Mouse (Mus musculus) right cerebral cortex, postnatal 10 days (tissue): ENCODE results near the gene Pmf1.

Source experiments
- DNase-seq, 2 experiments: peaks; one replicate each; pipeline ENCODE4 v3.0.0; 2021; ENCODE audit warnings: low spot score in 2 of 2

The Pmf1 gene

GRCm38 (mm10) chr3:88354396-88355165 is 55.5 kb downstream of the Pmf1 start:
- peak in 1 of 2 experiments; percentile 54 for DNase-seq

GRCm38 (mm10) chr3:88352907-88353306 is 57.2 kb downstream of the Pmf1 start:
- no peak for DNase-seq

DNA sequence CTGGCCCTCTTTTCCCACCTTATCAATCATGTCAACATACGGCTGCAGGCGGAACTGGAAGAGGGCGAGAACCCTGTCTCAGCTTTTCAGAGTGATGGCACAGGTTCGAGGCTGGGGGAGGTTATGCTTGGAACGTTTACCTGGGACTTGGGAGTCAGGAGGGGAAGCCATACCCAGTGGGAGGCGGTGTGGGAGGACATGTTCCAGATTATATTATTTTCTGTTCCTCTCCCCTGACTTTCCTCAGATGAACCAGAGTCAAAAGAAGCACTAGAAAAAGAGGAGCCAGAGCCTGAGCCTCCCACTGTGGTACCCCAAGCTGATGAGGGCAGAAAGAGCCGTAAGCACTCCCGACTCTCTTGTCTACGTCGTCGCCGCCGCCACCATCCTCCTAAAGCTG is 59.4 kb downstream of the Pmf1 start:
- no peak for DNase-seq
